Mouse (Mus musculus): ENCODE data around the gene Pde10a.

GRCm38 (mm10) chr17:8872611-8873010, 347.4 kb downstream of the Pde10a start:
- TF ChIP-seq POLR2A (IDR thresholded peaks at IDR 0.05; ENCODE audit: borderline replicate concordance, low read depth, low read length) (no peak), CTCF (IDR thresholded peaks at IDR 0.05; ENCODE audit: low read depth, low read length) (no peak)
